Mouse (Mus musculus) E14TG2a.4 (cell line): ENCODE data around the gene Nln.

Source experiments
- CTCF ChIP-seq: conservative IDR thresholded peaks from 2 replicates; pipeline ENCODE4 v1.5.1; 2014; ENCODE audit warnings: low read length
- NANOG ChIP-seq: IDR thresholded peaks from 2 replicates; pipeline ENCODE4 v1.6.1; 2014; ENCODE audit warnings: borderline replicate concordance, low read length, mixed read lengths

DNA sequence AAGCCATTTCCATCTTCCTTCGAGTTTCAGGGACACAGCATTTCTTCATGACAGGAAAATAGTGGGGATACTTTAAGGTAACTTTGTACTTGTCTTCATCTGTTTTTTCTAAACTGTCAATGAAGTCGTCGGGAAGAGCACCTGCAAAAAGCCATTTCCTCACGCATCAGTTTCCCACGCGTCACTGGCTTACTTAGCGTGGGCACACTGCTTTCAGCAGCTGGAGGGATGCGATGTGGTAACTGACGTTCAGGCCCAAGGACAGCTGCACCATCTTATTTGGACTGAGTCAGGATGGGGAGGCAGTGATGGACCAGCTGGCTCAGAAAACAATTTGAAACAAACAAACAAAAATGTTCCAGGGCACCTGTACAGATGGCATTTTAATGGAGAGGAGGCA lies 50.7 kb downstream of the Nln start:
- no peak for TF ChIP-seq CTCF
- no peak for TF ChIP-seq NANOG
